Mouse (Mus musculus): Measurements from ENCODE around the gene Dkkl1. TPM values are rescaled to one million over a fixed set of nuclear protein-coding genes. Genes with fewer than 3 reads are reported as not detected.

Gene Dkkl1
- polyA plus RNA-seq, 1 experiment from 2014 or later: 0.80 TPM

Small RNA genes lying within 50 kb of the gene (microRNA-seq; reads per million reads assigned to microRNA genes)
- gene Mir7055: not detected

Other genes starting within 250 kb of the Dkkl1 start
- gene Cpt1c, start 237.3 kb downstream of the Dkkl1 start, polyA plus RNA-seq (2014; fragmentation: Nextera tagmentation; extraction: Ambion mirVana): 21.9 and 24.7 TPM in 2 replicates
- 208 and 211 TPM in 2 replicates for gene Prmt1, start 225.6 kb downstream of the Dkkl1 start, polyA plus RNA-seq (2014; fragmentation: Nextera tagmentation; extraction: Ambion mirVana)
- 84.3 and 91.7 TPM in 2 replicates for gene Irf3, start 214.5 kb downstream of the Dkkl1 start, polyA plus RNA-seq (2014; fragmentation: Nextera tagmentation; extraction: Ambion mirVana)
- 54.3 and 55.2 TPM in 2 replicates for gene Bcl2l12, start 213.4 kb downstream of the Dkkl1 start, polyA plus RNA-seq (2014; fragmentation: Nextera tagmentation; extraction: Ambion mirVana)
- gene Scaf1, start 195.8 kb downstream of the Dkkl1 start, polyA plus RNA-seq (2014; fragmentation: Nextera tagmentation; extraction: Ambion mirVana): 45.3 and 49.4 TPM in 2 replicates
- gene Rras, start 194.2 kb downstream of the Dkkl1 start, polyA plus RNA-seq (2014; fragmentation: Nextera tagmentation; extraction: Ambion mirVana): 69.1 and 70.2 TPM in 2 replicates
- 14.0 and 15.0 TPM in 2 replicates for gene Prr12, start 159.3 kb downstream of the Dkkl1 start, polyA plus RNA-seq (2014; fragmentation: Nextera tagmentation; extraction: Ambion mirVana)
- gene Nosip, start 149.7 kb downstream of the Dkkl1 start, polyA plus RNA-seq (2014; fragmentation: Nextera tagmentation; extraction: Ambion mirVana): 57.2 and 63.0 TPM in 2 replicates
- gene Prrg2, start 149.5 kb downstream of the Dkkl1 start, polyA plus RNA-seq (2014; fragmentation: Nextera tagmentation; extraction: Ambion mirVana): 21.8 and 24.0 TPM in 2 replicates
- 313 and 323 TPM in 2 replicates for gene Rcn3, start 119.9 kb downstream of the Dkkl1 start, polyA plus RNA-seq (2014; fragmentation: Nextera tagmentation; extraction: Ambion mirVana)
- gene Fcgrt, start 108.3 kb downstream of the Dkkl1 start, polyA plus RNA-seq (2014; fragmentation: Nextera tagmentation; extraction: Ambion mirVana): 64.1 and 65.1 TPM in 2 replicates
- 1,923 and 1,961 TPM in 2 replicates for gene Rps11, start 87.7 kb downstream of the Dkkl1 start, polyA plus RNA-seq (2014; fragmentation: Nextera tagmentation; extraction: Ambion mirVana)
- gene Rpl13a, start 83.4 kb downstream of the Dkkl1 start, polyA plus RNA-seq (2014; fragmentation: Nextera tagmentation; extraction: Ambion mirVana): 1,687 and 1,710 TPM in 2 replicates
- gene Gm45713, start 75.9 kb downstream of the Dkkl1 start, polyA plus RNA-seq (2014; fragmentation: Nextera tagmentation; extraction: Ambion mirVana): 0.72 and 0.81 TPM in 2 replicates
- 1.3 and 2.1 TPM in 2 replicates for gene Flt3l, start 75.7 kb downstream of the Dkkl1 start, polyA plus RNA-seq (2014; fragmentation: Nextera tagmentation; extraction: Ambion mirVana)
- gene Pih1d1, start 57.8 kb downstream of the Dkkl1 start, polyA plus RNA-seq (2014; fragmentation: Nextera tagmentation; extraction: Ambion mirVana): 108 and 113 TPM in 2 replicates
- gene Aldh16a1, start 57.6 kb downstream of the Dkkl1 start, polyA plus RNA-seq (2014; fragmentation: Nextera tagmentation; extraction: Ambion mirVana): 50.9 and 66.6 TPM in 2 replicates
- gene Slc17a7, start 48.2 kb downstream of the Dkkl1 start, polyA plus RNA-seq (2014; fragmentation: Nextera tagmentation; extraction: Ambion mirVana): 0.07 TPM in 1 of 2 replicates, not detected in the other
- not detected in 2 replicates for gene Gfy, start 32.6 kb downstream of the Dkkl1 start, polyA plus RNA-seq (2014; fragmentation: Nextera tagmentation; extraction: Ambion mirVana)
- gene Pth2, start 31.2 kb downstream of the Dkkl1 start, polyA plus RNA-seq (2014; fragmentation: Nextera tagmentation; extraction: Ambion mirVana): not detected in 2 replicates
- 0.43 and 0.73 TPM in 2 replicates for gene Ccdc155, start 7.3 kb downstream of the Dkkl1 start, polyA plus RNA-seq (2014; fragmentation: Nextera tagmentation; extraction: Ambion mirVana)
- 129 and 139 TPM in 2 replicates for gene Tead2, start 3.6 kb upstream of the Dkkl1 start, polyA plus RNA-seq (2014; fragmentation: Nextera tagmentation; extraction: Ambion mirVana)
- gene Cd37, start 27.0 kb upstream of the Dkkl1 start, polyA plus RNA-seq (2014; fragmentation: Nextera tagmentation; extraction: Ambion mirVana): 2.6 and 3.0 TPM in 2 replicates
- gene Slc6a16, start 28.9 kb upstream of the Dkkl1 start, polyA plus RNA-seq (2014; fragmentation: Nextera tagmentation; extraction: Ambion mirVana): 0.24 TPM in 1 of 2 replicates, not detected in the other
- gene Slc6a21, start 65.4 kb upstream of the Dkkl1 start, polyA plus RNA-seq (2014; fragmentation: Nextera tagmentation; extraction: Ambion mirVana): not detected in 2 replicates
- gene Trpm4, start 121.6 kb upstream of the Dkkl1 start, polyA plus RNA-seq (2014; fragmentation: Nextera tagmentation; extraction: Ambion mirVana): 18.7 and 21.3 TPM in 2 replicates
- 0.58 and 0.63 TPM in 2 replicates for gene Hrc, start 123.1 kb upstream of the Dkkl1 start, polyA plus RNA-seq (2014; fragmentation: Nextera tagmentation; extraction: Ambion mirVana)
- 5.5 and 5.8 TPM in 2 replicates for gene Ppfia3, start 154.9 kb upstream of the Dkkl1 start, polyA plus RNA-seq (2014; fragmentation: Nextera tagmentation; extraction: Ambion mirVana)
- gene Lin7b, start 158.4 kb upstream of the Dkkl1 start, polyA plus RNA-seq (2014; fragmentation: Nextera tagmentation; extraction: Ambion mirVana): 3.0 and 3.2 TPM in 2 replicates
- 77.1 and 86.0 TPM in 2 replicates for gene Snrnp70, start 183.6 kb upstream of the Dkkl1 start, polyA plus RNA-seq (2014; fragmentation: Nextera tagmentation; extraction: Ambion mirVana)
- 0.11 TPM in 1 of 2 replicates, not detected in the other for gene Kcna7, start 193.5 kb upstream of the Dkkl1 start, polyA plus RNA-seq (2014; fragmentation: Nextera tagmentation; extraction: Ambion mirVana)
- 2.3 and 3.9 TPM in 2 replicates for gene Ntf5, start 201.5 kb upstream of the Dkkl1 start, polyA plus RNA-seq (2014; fragmentation: Nextera tagmentation; extraction: Ambion mirVana)
- 0.38 and 0.47 TPM in 2 replicates for gene Lhb, start 208.7 kb upstream of the Dkkl1 start, polyA plus RNA-seq (2014; fragmentation: Nextera tagmentation; extraction: Ambion mirVana)
- 36.0 and 36.2 TPM in 2 replicates for gene Gys1, start 222.7 kb upstream of the Dkkl1 start, polyA plus RNA-seq (2014; fragmentation: Nextera tagmentation; extraction: Ambion mirVana)
- 164 and 174 TPM in 2 replicates for gene Ruvbl2, start 225.9 kb upstream of the Dkkl1 start, polyA plus RNA-seq (2014; fragmentation: Nextera tagmentation; extraction: Ambion mirVana)
- 4,654 and 4,671 TPM in 2 replicates for gene Ftl1, start 247.7 kb upstream of the Dkkl1 start, polyA plus RNA-seq (2014; fragmentation: Nextera tagmentation; extraction: Ambion mirVana)

All from intestine, embryonic 14.5 days (tissue).